Mouse (Mus musculus) urinary bladder, adult 2 months (tissue): ENCODE data around the gene Col1a2. TPM values are rescaled to one million over a fixed set of nuclear protein-coding genes. Genes with fewer than 3 reads are reported as not detected.

ENCODE experiments used
- DNase-seq: peaks from one replicate; pipeline ENCODE4 v3.0.0; 2022; ENCODE audit warnings: low spot score
- polyA plus RNA-seq: library from polyadenylated mRNA; depleted of rRNA; stranded (reverse); fragments of >200 nt; gene quantifications from 2 replicates; pipeline ENCODE4 v1.2.3, GENCODE M21; 2012; rRNA removed

Gene Col1a2
- polyA plus RNA-seq, 1 experiment, result 1,014 TPM

DNA sequence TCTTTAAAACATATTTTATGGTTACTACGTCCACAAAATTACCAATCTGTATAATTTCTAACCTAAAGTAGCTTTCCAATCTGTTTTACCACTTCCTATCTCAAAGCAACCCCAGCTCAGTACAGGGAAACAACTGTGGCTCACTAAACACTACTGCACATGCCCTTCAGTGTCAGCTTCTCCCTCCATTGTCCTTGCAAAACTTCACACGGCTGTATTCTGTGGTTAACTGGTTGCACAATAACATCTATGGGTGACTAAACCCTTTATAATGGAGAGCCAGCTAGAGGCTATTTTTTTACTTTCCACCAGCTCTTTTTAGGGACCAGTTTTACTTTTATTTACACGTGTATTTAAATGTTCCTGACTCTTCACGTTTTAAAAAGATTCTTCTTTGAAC lies 83.3 kb downstream of the Col1a2 start:
- DNase-seq, result no peak

- DNase-seq, result no peak
Observed at GRCm38 (mm10) chr6:4588722-4589121, 84.1 kb downstream of the Col1a2 start.

GRCm38 (mm10) chr6:4590089-4590488 lies 85.5 kb downstream of the Col1a2 start:
- DNase-seq, result no peak

Other genes with a start within 250 kb of the Col1a2 start
- gene Casd1, start 96.0 kb downstream of the Col1a2 start, polyA plus RNA-seq, result 29.1 and 29.2 TPM in 2 replicates
- 71.6 and 86.3 TPM in 2 replicates for gene Sgce, start 242.4 kb downstream of the Col1a2 start, polyA plus RNA-seq
- gene Peg10, start 242.5 kb downstream of the Col1a2 start, polyA plus RNA-seq, result 5.5 and 8.5 TPM in 2 replicates